Mouse (Mus musculus) gastrocnemius, postnatal 36 days (tissue): ENCODE results near the gene 4931428F04Rik. TPM values are rescaled to one million over a fixed set of nuclear protein-coding genes. Genes with fewer than 3 reads are reported as not detected.
A peak's percentile ranks its signal among the peaks of the same experiment; 100 is the strongest.

Experiments used
- DNase-seq, 2 experiments: peaks; one replicate each; pipeline ENCODE4 v3.0.0; 2022
- intact Hi-C: fragments of 180-260 bp; cut with DNase I; formaldehyde crosslinking; loops from one replicate; pipeline ENCODE4 v1.15.1; 2025
- total RNA-seq, 2 experiments: library from RNA; stranded (reverse); gene quantifications; 2 replicates each; pipeline ENCODE4 v1.2.3; 2021

The 4931428F04Rik gene
- total RNA-seq, 2 experiments from 2014 or later, result 0.35 to 0.82 TPM

DNA sequence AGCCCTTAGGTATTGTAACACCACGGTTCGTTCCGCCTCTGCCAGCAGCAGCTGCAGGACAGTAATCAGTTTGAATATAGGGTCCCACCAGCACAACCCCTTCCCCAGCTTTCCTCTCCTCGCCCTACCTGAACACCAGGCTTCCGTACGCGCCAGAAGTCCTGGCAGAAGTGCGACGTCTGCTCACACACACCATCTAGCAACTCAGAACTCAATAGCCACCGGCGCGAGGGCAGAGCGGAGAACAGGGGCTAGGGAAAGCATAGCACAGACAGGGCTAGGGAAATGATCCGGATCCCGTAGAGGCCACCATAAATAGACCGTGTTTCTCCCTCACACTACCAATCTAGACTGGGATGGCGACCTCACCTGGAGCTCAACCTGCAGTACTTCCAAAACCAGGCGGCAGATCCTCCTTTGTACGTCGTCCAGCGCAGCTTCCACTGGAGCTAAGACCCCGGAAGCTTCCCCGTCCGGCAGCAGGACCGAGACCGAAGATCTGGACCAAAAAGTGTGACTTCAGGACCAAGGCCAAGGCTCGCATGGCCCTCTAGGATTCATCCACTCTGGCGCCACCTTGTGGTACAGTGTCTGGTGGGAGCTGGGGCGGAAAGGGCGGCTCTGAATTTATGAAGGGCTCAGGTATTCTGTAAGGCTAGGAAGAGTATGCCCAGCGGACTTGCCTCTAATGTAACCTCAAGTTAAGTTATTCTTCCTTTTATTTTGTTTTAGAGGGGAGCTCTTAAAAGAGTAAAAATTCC is 1.1 kb upstream of the 4931428F04Rik start:
- intact Hi-C loops, result no loop called here

GRCm38 (mm10) chr8:105288958-105289732 is 519 bp downstream of the 4931428F04Rik start:
- intact Hi-C loops, result loop anchor here (5.0 kb wide), 1 partner anchor 37 kb away; no protein-coding TSS in a partner anchor
- DNase-seq, result peak; percentile 87 to 90

More for the DNA sequence above, 1.1 kb upstream of the 4931428F04Rik start:
- peak; percentile 79 to 89 for DNase-seq

- DNase-seq, result no peak
- intact Hi-C loops, result loop anchor here (5.0 kb wide), 1 partner anchor 36 kb away; no protein-coding TSS in a partner anchor
Measured at GRCm38 (mm10) chr8:105288231-105288630, 1.4 kb downstream of the 4931428F04Rik start.

GRCm38 (mm10) chr8:105286907-105287306 is 2.8 kb downstream of the 4931428F04Rik start:
- no peak for DNase-seq
- intact Hi-C loops, result loop anchor here (5.0 kb wide), 1 partner anchor 35 kb away; no protein-coding TSS in a partner anchor

GRCm38 (mm10) chr8:105285514-105285913 is 4.2 kb downstream of the 4931428F04Rik start:
- intact Hi-C loops, result loop anchor here (5.0 kb wide), 1 partner anchor 33 kb away; no protein-coding TSS in a partner anchor
- DNase-seq, result no peak

GRCm38 (mm10) chr8:105283074-105283473 is 6.6 kb downstream of the 4931428F04Rik start:
- DNase-seq, result peak in 1 of 2 experiments; percentile 53
- intact Hi-C loops, result no loop called here

GRCm38 (mm10) chr8:105282239-105282638 is 7.4 kb downstream of the 4931428F04Rik start:
- intact Hi-C loops, result no loop called here
- DNase-seq, result no peak

- intact Hi-C loops, result no loop called here
- DNase-seq, result no peak
Measured at GRCm38 (mm10) chr8:105281821-105282220, 7.8 kb downstream of the 4931428F04Rik start.

GRCm38 (mm10) chr8:105280567-105280966 is 9.1 kb downstream of the 4931428F04Rik start:
- intact Hi-C loops, result no loop called here
- no peak for DNase-seq

DNA sequence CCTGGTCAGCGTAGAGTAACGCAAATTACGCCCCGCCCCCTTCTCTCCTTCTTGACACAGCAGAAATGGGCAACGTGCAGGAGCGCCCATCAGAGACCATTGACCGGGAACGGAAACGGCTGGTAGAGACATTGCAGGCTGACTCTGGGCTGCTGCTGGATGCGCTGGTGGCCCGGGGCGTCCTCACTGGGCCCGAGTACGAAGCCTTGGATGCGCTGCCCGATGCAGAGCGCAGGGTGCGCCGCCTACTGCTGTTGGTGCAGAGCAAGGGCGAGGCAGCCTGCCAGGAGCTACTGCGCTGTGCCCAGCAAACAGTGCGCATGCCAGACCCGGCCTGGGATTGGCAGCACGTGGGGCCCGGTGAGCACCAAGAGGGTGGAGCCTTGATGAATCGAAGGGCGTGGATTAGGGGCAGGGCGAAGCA is 10.7 kb downstream of the 4931428F04Rik start:
- intact Hi-C loops, result no loop called here
- peak; percentile 74 to 77 for DNase-seq

- DNase-seq, result peak in 1 of 2 experiments; percentile 63
- intact Hi-C loops, result no loop called here
Measured at GRCm38 (mm10) chr8:105276292-105277120, 13.2 kb downstream of the 4931428F04Rik start.

DNA sequence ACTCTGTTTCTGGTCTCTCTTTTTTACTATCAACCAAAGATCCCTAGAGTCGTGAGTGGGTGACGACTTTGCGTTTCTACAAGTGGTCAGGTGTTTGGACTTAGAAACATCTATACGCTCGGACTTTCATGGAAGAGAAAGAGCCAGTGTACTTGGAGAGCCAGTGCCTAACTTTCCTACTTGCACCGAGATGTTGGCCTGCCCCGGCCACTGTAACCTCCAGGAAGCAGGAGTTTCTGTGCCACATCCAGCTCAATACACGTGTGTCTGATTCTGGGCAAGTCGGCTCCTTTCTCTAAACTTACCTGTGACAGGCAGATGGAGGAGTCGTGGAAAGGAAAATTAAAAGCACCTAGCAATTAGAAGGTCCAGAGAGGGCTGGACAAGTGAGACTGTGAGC is 13.8 kb downstream of the 4931428F04Rik start, which contains the start of gene Nol3:
Gene Nol3, plus strand, starts transcription at position 301 of the 400 bp plus-strand sequence.
- intact Hi-C loops, result no loop called here
- DNase-seq, result no peak

GRCm38 (mm10) chr8:105275387-105275786 is 14.3 kb downstream of the 4931428F04Rik start:
- intact Hi-C loops, result no loop called here
- DNase-seq, result no peak

DNA sequence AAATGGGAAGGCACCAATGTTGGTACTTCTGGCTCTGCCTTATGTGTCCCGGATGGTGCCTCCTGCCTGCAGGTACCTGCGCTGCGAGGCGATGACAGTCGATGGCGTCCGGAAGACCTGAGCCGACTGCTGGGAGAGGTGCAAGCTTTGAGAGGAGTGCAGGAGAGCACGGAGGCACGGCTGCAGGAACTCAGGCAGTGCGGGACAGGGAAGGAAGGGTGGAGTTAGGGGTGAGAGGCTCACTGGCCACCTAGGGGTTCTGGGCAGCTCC is 18.8 kb downstream of the 4931428F04Rik start:
- intact Hi-C loops, result no loop called here
- DNase-seq, result no peak

GRCm38 (mm10) chr8:105270101-105270915 is 19.4 kb downstream of the 4931428F04Rik start:
- intact Hi-C loops, result no loop called here
- DNase-seq, result no peak

- intact Hi-C loops, result no loop called here
- DNase-seq, result peak; percentile 44 to 54
Measured at GRCm38 (mm10) chr8:105269461-105269947, 20.2 kb downstream of the 4931428F04Rik start, which contains the start of gene Hsf4. TSS of gene Hsf4 (plus strand) at chr8:105269801.

DNA sequence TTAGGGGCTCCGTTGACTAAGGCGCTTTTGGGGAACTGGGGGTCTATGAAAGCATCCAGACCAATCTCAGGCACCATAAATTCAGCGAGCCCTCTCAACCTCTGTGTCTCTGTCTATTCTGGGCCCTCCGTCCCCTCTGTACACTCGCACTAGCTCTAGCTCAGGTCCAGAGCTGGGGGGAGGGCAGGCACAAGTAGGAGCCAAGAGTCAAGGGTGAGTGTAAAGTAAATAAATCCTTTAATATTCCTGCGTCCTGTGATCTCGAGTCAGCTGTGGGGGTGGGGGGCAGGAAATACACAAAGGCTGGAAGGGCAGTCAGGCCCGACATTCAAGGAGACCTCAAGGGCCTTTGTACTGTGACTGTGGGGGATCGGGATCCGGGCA is 20.6 kb downstream of the 4931428F04Rik start:
- no peak for DNase-seq
- intact Hi-C loops, result no loop called here

DNA sequence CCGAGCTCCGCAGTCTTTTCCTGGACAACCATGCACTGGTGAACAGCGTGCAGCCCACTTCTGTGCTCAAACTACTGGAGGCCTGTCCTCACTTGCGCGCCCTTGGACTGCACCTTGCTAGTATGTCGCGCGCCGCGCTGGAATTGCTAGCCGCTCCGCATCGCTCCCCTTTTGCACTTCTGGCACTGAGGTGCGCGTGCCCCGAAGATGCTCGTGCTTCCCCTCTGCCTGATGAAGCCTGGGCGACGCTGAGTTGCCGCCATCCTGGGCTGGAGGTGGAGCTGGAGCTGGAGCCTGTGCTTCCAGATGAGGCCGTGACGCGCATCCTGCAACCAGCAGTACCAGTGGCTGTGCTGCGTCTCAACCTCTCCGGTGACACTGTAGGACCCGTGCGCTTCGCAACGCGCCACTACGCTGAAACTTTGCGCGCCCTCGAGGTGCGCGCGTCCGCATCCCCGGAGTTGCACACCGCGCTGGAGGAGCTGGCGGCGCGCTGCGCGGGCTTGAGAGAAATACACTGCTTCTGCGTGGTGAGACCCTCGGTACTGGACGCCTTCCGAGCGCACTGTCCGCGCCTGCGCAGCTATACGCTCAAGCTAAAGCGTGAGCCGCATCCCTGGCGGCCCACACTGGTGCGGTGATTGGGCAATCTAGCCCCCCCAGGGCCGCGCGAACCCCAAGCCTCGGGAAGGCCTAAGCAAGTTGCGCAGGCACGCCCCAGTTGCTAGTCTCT is 21.2 kb downstream of the 4931428F04Rik start:
- intact Hi-C loops, result no loop called here

GRCm38 (mm10) chr8:105266775-105267174 is 22.9 kb downstream of the 4931428F04Rik start:
- intact Hi-C loops, result no loop called here
- DNase-seq, result no peak

More for the DNA sequence above, 21.2 kb downstream of the 4931428F04Rik start:
- no peak for DNase-seq
